Mouse (Mus musculus): ENCODE results near the gene Cacfd1. TPM values are rescaled to one million over a fixed set of nuclear protein-coding genes. Genes with fewer than 3 reads are reported as not detected.

The Cacfd1 gene
- polyA plus RNA-seq, 1 experiment from 2014 or later, result 58.7 TPM

GRCm38 (mm10) chr2:26984179-26984578, 25.5 kb upstream of the Cacfd1 start:
- no peak overlapping the region for H3K27ac ChIP-seq (ENCODE audit: low read depth, low read length)
- H3K4me2 ChIP-seq (ENCODE audit: low read length), result no peak overlapping the region
- H3K9me3 ChIP-seq (replicated peaks; ENCODE audit: control insufficient read depth, low read length), result no peaks in the 10 kb centered on the region
- no peaks in the 10 kb centered on the region for H3K27me3 ChIP-seq (replicated peaks; ENCODE audit: control insufficient read depth, insufficient read depth, low read length)
- H3K9ac ChIP-seq (ENCODE audit: low read length), result no peak overlapping the region
- no peak for ATAC-seq
- no peak overlapping the region for H3K4me3 ChIP-seq (ENCODE audit: low read depth, low read length)
- DNase-seq (ENCODE audit: low spot score), result no peak
- no peaks in the 10 kb centered on the region for H3K4me1 ChIP-seq (ENCODE audit: control insufficient read depth, insufficient read depth, low read length)
- no peaks in the 10 kb centered on the region for H3K36me3 ChIP-seq (ENCODE audit: control insufficient read depth, insufficient read depth, low read length)
- 68% methylated on average over 2 of the region's 2 CpGs for WGBS

GRCm38 (mm10) chr2:26984640-26985039, 25.1 kb upstream of the Cacfd1 start:
- H3K4me3 ChIP-seq (ENCODE audit: low read depth, low read length), result no peak overlapping the region
- no peak overlapping the region for H3K27ac ChIP-seq (ENCODE audit: low read depth, low read length)
- no peaks in the 10 kb centered on the region for H3K9me3 ChIP-seq (replicated peaks; ENCODE audit: control insufficient read depth, low read length)
- no peaks in the 10 kb centered on the region for H3K27me3 ChIP-seq (replicated peaks; ENCODE audit: control insufficient read depth, insufficient read depth, low read length)
- 85% methylated on average over 5 of the region's 5 CpGs for WGBS
- no peak overlapping the region for H3K4me2 ChIP-seq (ENCODE audit: low read length)
- DNase-seq (ENCODE audit: low spot score) (no peak), ATAC-seq (no peak)
- H3K36me3 ChIP-seq (ENCODE audit: control insufficient read depth, insufficient read depth, low read length), result no peaks in the 10 kb centered on the region
- H3K9ac ChIP-seq (ENCODE audit: low read length), result no peak overlapping the region
- no peaks in the 10 kb centered on the region for H3K4me1 ChIP-seq (ENCODE audit: control insufficient read depth, insufficient read depth, low read length)

- Histone ChIP-seq H3K27me3 (replicated peaks; ENCODE audit: control insufficient read depth, insufficient read depth, low read length) (no peaks in the 10 kb centered on the region), H3K4me1 (ENCODE audit: control insufficient read depth, insufficient read depth, low read length) (no peaks in the 10 kb centered on the region), H3K9ac (ENCODE audit: low read length) (no peak overlapping the region), H3K36me3 (ENCODE audit: control insufficient read depth, insufficient read depth, low read length) (no peaks in the 10 kb centered on the region), H3K9me3 (replicated peaks; ENCODE audit: control insufficient read depth, low read length) (no peaks in the 10 kb centered on the region), H3K4me3 (ENCODE audit: low read depth, low read length) (no peak overlapping the region), H3K27ac (ENCODE audit: low read depth, low read length) (no peak overlapping the region), H3K4me2 (ENCODE audit: low read length) (no peak overlapping the region)
- DNase-seq (ENCODE audit: low spot score) (no peak), ATAC-seq (no peak)
- WGBS, result 84% methylated on average over 3 of the region's 3 CpGs
Measured at GRCm38 (mm10) chr2:26993936-26994335, 15.8 kb upstream of the Cacfd1 start.

- no peaks in the 10 kb centered on the region for H3K4me1 ChIP-seq (ENCODE audit: control insufficient read depth, insufficient read depth, low read length)
- H3K27ac ChIP-seq (ENCODE audit: low read depth, low read length), result no peak overlapping the region
- ATAC-seq (no peak), DNase-seq (ENCODE audit: low spot score) (no peak)
- H3K27me3 ChIP-seq (replicated peaks; ENCODE audit: control insufficient read depth, insufficient read depth, low read length), result no peaks in the 10 kb centered on the region
- no peak overlapping the region for H3K4me3 ChIP-seq (ENCODE audit: low read depth, low read length)
- H3K9ac ChIP-seq (ENCODE audit: low read length), result no peak overlapping the region
- H3K4me2 ChIP-seq (ENCODE audit: low read length), result no peak overlapping the region
- 83% methylated on average over 1 of the region's 1 CpGs for WGBS
- H3K9me3 ChIP-seq (replicated peaks; ENCODE audit: control insufficient read depth, low read length), result no peaks in the 10 kb centered on the region
- H3K36me3 ChIP-seq (ENCODE audit: control insufficient read depth, insufficient read depth, low read length), result no peaks in the 10 kb centered on the region
Measured at GRCm38 (mm10) chr2:26997498-26997897, 12.2 kb upstream of the Cacfd1 start.

GRCm38 (mm10) chr2:26997993-26998392, 11.7 kb upstream of the Cacfd1 start:
- ATAC-seq, result no peak
- 90% methylated on average over 7 of the region's 7 CpGs for WGBS
- H3K4me1 ChIP-seq (ENCODE audit: control insufficient read depth, insufficient read depth, low read length), result no peaks in the 10 kb centered on the region
- H3K36me3 ChIP-seq (ENCODE audit: control insufficient read depth, insufficient read depth, low read length), result no peaks in the 10 kb centered on the region
- no peak overlapping the region for H3K4me3 ChIP-seq (ENCODE audit: low read depth, low read length)
- no peak overlapping the region for H3K4me2 ChIP-seq (ENCODE audit: low read length)
- no peak overlapping the region for H3K9ac ChIP-seq (ENCODE audit: low read length)
- no peaks in the 10 kb centered on the region for H3K27me3 ChIP-seq (replicated peaks; ENCODE audit: control insufficient read depth, insufficient read depth, low read length)
- no peak overlapping the region for H3K27ac ChIP-seq (ENCODE audit: low read depth, low read length)
- DNase-seq (ENCODE audit: low spot score), result no peak
- H3K9me3 ChIP-seq (replicated peaks; ENCODE audit: control insufficient read depth, low read length), result no peaks in the 10 kb centered on the region

- H3K27me3 ChIP-seq (replicated peaks; ENCODE audit: control insufficient read depth, insufficient read depth, low read length), result no peaks in the 10 kb centered on the region
- ATAC-seq, result no peak
- WGBS, result 58% methylated on average over 4 of the region's 4 CpGs
- no peak overlapping the region for H3K9ac ChIP-seq (ENCODE audit: low read length)
- H3K36me3 ChIP-seq (ENCODE audit: control insufficient read depth, insufficient read depth, low read length), result no peaks in the 10 kb centered on the region
- no peak for DNase-seq (ENCODE audit: low spot score)
- H3K4me2 ChIP-seq (ENCODE audit: low read length), result no peak overlapping the region
- H3K4me3 ChIP-seq (ENCODE audit: low read depth, low read length), result no peak overlapping the region
- H3K27ac ChIP-seq (ENCODE audit: low read depth, low read length), result no peak overlapping the region
- H3K9me3 ChIP-seq (replicated peaks; ENCODE audit: control insufficient read depth, low read length), result no peaks in the 10 kb centered on the region
- H3K4me1 ChIP-seq (ENCODE audit: control insufficient read depth, insufficient read depth, low read length), result peaks cover 13% of the 10 kb centered on the region
Measured at GRCm38 (mm10) chr2:27006255-27006654, 3.5 kb upstream of the Cacfd1 start.

GRCm38 (mm10) chr2:27007701-27008100, 2.0 kb upstream of the Cacfd1 start:
- no peak overlapping the region for H3K9ac ChIP-seq (ENCODE audit: low read length)
- H3K9me3 ChIP-seq (replicated peaks; ENCODE audit: control insufficient read depth, low read length), result no peaks in the 10 kb centered on the region
- H3K4me1 ChIP-seq (ENCODE audit: control insufficient read depth, insufficient read depth, low read length), result peaks cover 18% of the 10 kb centered on the region
- no peaks in the 10 kb centered on the region for H3K27me3 ChIP-seq (replicated peaks; ENCODE audit: control insufficient read depth, insufficient read depth, low read length)
- no peak for ATAC-seq
- WGBS, result 67% methylated on average over 7 of the region's 7 CpGs
- no peaks in the 10 kb centered on the region for H3K36me3 ChIP-seq (ENCODE audit: control insufficient read depth, insufficient read depth, low read length)
- no peak overlapping the region for H3K4me2 ChIP-seq (ENCODE audit: low read length)
- H3K27ac ChIP-seq (ENCODE audit: low read depth, low read length), result no peak overlapping the region
- no peak overlapping the region for H3K4me3 ChIP-seq (ENCODE audit: low read depth, low read length)
- DNase-seq (ENCODE audit: low spot score), result no peak

- Histone ChIP-seq H3K36me3 (ENCODE audit: control insufficient read depth, insufficient read depth, low read length) (peaks cover 77% of the 10 kb centered on the region), H3K27ac (ENCODE audit: low read depth, low read length) (no peak overlapping the region), H3K4me2 (ENCODE audit: low read length) (no peak overlapping the region), H3K4me3 (ENCODE audit: low read depth, low read length) (no peak overlapping the region), H3K4me1 (ENCODE audit: control insufficient read depth, insufficient read depth, low read length) (no peaks in the 10 kb centered on the region), H3K9ac (ENCODE audit: low read length) (no peak overlapping the region), H3K9me3 (replicated peaks; ENCODE audit: control insufficient read depth, low read length) (no peaks in the 10 kb centered on the region), H3K27me3 (replicated peaks; ENCODE audit: control insufficient read depth, insufficient read depth, low read length) (no peaks in the 10 kb centered on the region)
- 57% methylated on average over 5 of the region's 5 CpGs for WGBS
- ATAC-seq (peak; percentile 57; the same call in 1 of the 2 replicates), DNase-seq (ENCODE audit: low spot score) (peak; percentile 74)
Measured at GRCm38 (mm10) chr2:27017802-27018201, 8.1 kb downstream of the Cacfd1 start.

GRCm38 (mm10) chr2:27019530-27019929, 9.8 kb downstream of the Cacfd1 start:
- 87% methylated on average over 2 of the region's 2 CpGs for WGBS
- Histone ChIP-seq H3K27ac (ENCODE audit: low read depth, low read length) (no peak overlapping the region), H3K27me3 (replicated peaks; ENCODE audit: control insufficient read depth, insufficient read depth, low read length) (no peaks in the 10 kb centered on the region), H3K9ac (ENCODE audit: low read length) (no peak overlapping the region), H3K4me2 (ENCODE audit: low read length) (no peak overlapping the region), H3K9me3 (replicated peaks; ENCODE audit: control insufficient read depth, low read length) (no peaks in the 10 kb centered on the region), H3K4me3 (ENCODE audit: low read depth, low read length) (no peak overlapping the region), H3K4me1 (ENCODE audit: control insufficient read depth, insufficient read depth, low read length) (no peaks in the 10 kb centered on the region), H3K36me3 (ENCODE audit: control insufficient read depth, insufficient read depth, low read length) (peaks cover 64% of the 10 kb centered on the region)
- ATAC-seq (no peak), DNase-seq (ENCODE audit: low spot score) (no peak)

All from forebrain, embryonic 14.5 days (tissue).